Mouse (Mus musculus) limb, embryonic 12.5 days (tissue): ENCODE data around the gene Rnf144a. TPM values are rescaled to one million over a fixed set of nuclear protein-coding genes. Genes with fewer than 3 reads are reported as not detected.

Source experiments
- ATAC-seq: fragments of 200-750 bp; cut with Nextera tagmentation; 2 replicates; pipeline ENCODE4 v1.8.0; 2017; ENCODE audit warnings: low read depth, moderate TSS enrichment; ENCODE audit not compliant: insufficient number of reproducible peaks, insufficient read depth, low FRiP score, low TSS enrichment
- H3K27ac ChIP-seq: fragments of 300-500 bp; sonication (generic); 2 replicates; pipeline ENCODE4 v1.5.1; 2016; ENCODE audit warnings: mild to moderate bottlenecking, moderate library complexity
- H3K27me3 ChIP-seq: fragments of 300-500 bp; sonication (generic); 2 replicates; pipeline ENCODE4 v1.6.1; 2016; ENCODE audit warnings: mild to moderate bottlenecking, moderate library complexity
- H3K36me3 ChIP-seq: fragments of 300-500 bp; sonication (generic); 2 replicates; pipeline ENCODE4 v1.6.1; 2016; ENCODE audit warnings: mild to moderate bottlenecking, moderate library complexity
- H3K4me1 ChIP-seq: fragments of 300-500 bp; sonication (generic); replicated peaks from 2 replicates; pipeline ENCODE4 v1.6.1; 2016
- H3K4me2 ChIP-seq: fragments of 300-500 bp; sonication (generic); 2 replicates; pipeline ENCODE4 v1.6.1; 2016; ENCODE audit warnings: mild to moderate bottlenecking, moderate library complexity
- H3K4me3 ChIP-seq: fragments of 300-500 bp; sonication (generic); replicated peaks from 2 replicates; pipeline ENCODE4 v1.5.1; 2016; ENCODE audit warnings: mild to moderate bottlenecking
- H3K9ac ChIP-seq: fragments of 300-500 bp; sonication (generic); replicated peaks from 2 replicates; pipeline ENCODE4 v1.6.1; 2016; ENCODE audit warnings: mild to moderate bottlenecking, moderate library complexity
- H3K9me3 ChIP-seq: fragments of 300-500 bp; sonication (generic); 2 replicates; pipeline ENCODE4 v1.6.1; 2016; ENCODE audit warnings: mild to moderate bottlenecking, moderate library complexity
- WGBS: fragments of 180-500 bp; shearing (Covaris S2); methylation state at CpG from one replicate; pipeline ENCODE4 v1.1.7; 2016; 5-methylcytosine and 5-hydroxymethylcytosine counted together
- microRNA-seq: library from miRNA; unstranded; fragments of <30 nt; microRNA quantifications from one replicate; pipeline ENCODE4, GENCODE M21; 2017
- polyA plus RNA-seq: library from polyadenylated mRNA; unstranded; fragments of >200 nt; fragmentation: Nextera tagmentation; extraction: Ambion mirVana; gene quantifications from 2 replicates; pipeline ENCODE4 v1.2.1, GENCODE M21; 2016

The Rnf144a gene
- polyA plus RNA-seq, 1 experiment from 2014 or later, result 63.4 TPM

- peaks cover 8% of the 10 kb centered on the region for H3K4me1 ChIP-seq
- H3K27ac ChIP-seq, result no peak overlapping the region
- no peak overlapping the region for H3K9ac ChIP-seq
- H3K36me3 ChIP-seq, result no peaks in the 10 kb centered on the region
- H3K9me3 ChIP-seq, result no peaks in the 10 kb centered on the region
- H3K27me3 ChIP-seq, result no peaks in the 10 kb centered on the region
- ATAC-seq, result no peak
- no peak overlapping the region for H3K4me3 ChIP-seq
- no peak overlapping the region for H3K4me2 ChIP-seq
- WGBS, result 40% methylated on average over 7 of the region's 7 CpGs
Observed at GRCm38 (mm10) chr12:26277002-26277669, 137.9 kb downstream of the Rnf144a start.

- Histone ChIP-seq H3K4me2 (no peak overlapping the region), H3K27me3 (no peaks in the 10 kb centered on the region), H3K27ac (no peak overlapping the region), H3K36me3 (no peaks in the 10 kb centered on the region), H3K9me3 (no peaks in the 10 kb centered on the region), H3K4me3 (no peak overlapping the region), H3K9ac (no peak overlapping the region), H3K4me1 (peaks cover 7% of the 10 kb centered on the region)
- 64% methylated on average over 2 of the region's 2 CpGs for WGBS
- no peak for ATAC-seq
Observed at GRCm38 (mm10) chr12:26276556-26276955, 138.5 kb downstream of the Rnf144a start.

Small RNAs within 50 kb of the gene (microRNA-seq; reads per million reads assigned to microRNA genes)
- gene Mir6538, result 20.0 reads per million, percentile 33 among the genes with 10 or more reads in this experiment

Other genes with a start within 250 kb of the Rnf144a start
- gene Rsad2, start 41.2 kb upstream of the Rnf144a start, polyA plus RNA-seq, result 0.70 and 0.76 TPM in 2 replicates
- gene Cmpk2, start 54.0 kb upstream of the Rnf144a start, polyA plus RNA-seq, result 7.8 and 7.9 TPM in 2 replicates